Mouse (Mus musculus) neural tube, embryonic 10.5 days (tissue): ENCODE measurements at regions not wholly inside any gene's neighbourhood (a gene's known extent, or its start where the extent isn't known, plus 50 kb on each side); places are given as distances from the start of the nearest gene placed in this dataset.
"Not testable (repeated sequence)": the region's sequence is repeated elsewhere in the genome, so short reads cannot be mapped to it uniquely, and the experiment has no call there.

Experiments
- DNase-seq: peaks from one replicate; pipeline ENCODE4 v3.0.0-alpha.2; 2017; ENCODE audit warnings: low spot score; ENCODE audit errors: extremely low spot score

DNA sequence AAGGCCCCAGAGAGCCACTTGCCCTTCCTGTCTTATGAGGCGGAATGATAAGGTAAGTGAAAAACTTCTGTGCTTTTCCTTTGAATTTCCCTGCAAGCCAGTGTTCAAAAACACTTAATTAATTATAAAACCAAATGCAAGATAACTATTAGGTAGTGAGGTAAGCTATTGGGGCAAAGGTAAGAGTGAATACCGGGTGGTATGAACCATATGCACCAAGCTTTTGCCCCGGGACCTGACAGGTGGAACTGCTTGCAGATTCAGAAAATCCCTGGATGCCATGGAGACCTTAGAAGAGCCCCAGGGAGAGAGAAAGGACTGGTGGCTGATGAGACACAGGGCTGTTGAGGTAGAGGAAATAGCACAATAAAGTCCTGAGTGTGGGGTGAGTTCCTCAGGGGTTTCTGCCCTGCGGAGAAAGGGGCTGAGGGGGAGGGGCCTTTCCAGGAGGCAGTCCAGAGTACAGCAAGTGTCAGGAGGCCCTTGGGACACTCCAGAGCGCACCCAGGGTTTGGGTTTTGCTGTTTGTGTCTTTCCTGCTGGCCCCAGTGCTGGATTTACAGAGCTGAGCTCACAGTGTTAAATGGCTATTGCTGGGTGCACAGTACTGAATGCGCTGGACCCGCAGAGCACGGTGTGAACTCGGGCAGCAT, 317.1 kb downstream of the Fgf9 start:
- DNase-seq: no peak

DNA sequence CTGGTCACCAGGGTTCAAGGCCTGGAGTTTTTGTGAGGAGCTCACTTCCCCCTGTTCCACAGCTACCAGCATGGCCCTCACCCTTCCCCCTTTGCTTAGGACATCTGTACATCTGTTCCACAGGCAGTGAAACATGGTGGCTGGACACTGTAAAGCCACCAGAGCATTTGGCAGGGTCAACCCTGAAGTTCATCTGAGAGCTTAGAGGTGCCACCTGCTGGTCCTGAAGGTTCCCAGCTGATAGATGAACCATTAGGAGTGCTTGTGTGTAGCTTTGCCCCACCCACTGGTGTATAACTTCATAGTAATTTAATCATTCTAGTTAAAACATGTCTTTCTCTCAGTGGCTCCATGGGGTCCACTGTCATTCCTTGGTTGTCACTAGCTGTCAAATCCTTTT, 304.7 kb downstream of the Fgf9 start:
- no peak for DNase-seq

DNA sequence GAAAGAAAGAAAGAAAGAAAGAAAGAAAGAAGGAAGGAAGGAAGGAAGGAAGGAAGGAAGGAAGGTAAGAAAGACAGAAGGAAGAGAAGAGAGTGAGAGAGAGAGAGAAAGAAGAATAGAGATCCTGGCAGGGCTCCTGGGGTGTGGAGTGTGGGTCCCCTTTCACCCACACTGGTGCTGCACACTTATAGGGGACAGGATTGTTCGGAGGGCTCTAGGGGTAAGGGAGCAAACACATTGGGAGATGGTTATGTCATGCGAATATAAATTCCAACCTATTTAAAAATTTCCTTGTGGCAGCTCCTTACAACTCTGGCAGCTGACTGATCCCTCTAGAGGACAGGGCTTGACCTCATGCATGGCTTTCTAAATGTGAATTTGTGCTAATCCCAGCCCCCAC, 286.5 kb downstream of the Fgf9 start:
- no peak for DNase-seq

DNA sequence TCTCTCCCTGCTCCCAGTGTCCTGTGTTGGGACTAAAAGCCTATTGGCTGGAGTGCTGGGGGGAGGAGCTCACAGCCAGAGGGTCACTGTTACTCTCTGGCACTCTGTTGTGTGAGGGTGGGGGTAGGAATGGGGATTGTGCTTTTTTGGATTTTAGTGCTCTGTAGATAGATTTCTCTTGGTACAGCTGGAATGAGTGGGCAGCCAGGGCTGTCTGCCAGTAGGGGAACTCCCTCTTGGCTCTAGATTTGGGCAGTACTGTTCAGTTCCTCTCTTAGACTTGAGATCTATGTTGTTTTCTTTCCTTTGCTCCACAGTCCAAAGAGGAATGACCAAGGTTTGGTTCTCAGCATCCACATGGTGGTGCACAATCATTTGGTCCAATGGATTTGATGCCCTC, 282.6 kb downstream of the Fgf9 start:
- no peak for DNase-seq

DNA sequence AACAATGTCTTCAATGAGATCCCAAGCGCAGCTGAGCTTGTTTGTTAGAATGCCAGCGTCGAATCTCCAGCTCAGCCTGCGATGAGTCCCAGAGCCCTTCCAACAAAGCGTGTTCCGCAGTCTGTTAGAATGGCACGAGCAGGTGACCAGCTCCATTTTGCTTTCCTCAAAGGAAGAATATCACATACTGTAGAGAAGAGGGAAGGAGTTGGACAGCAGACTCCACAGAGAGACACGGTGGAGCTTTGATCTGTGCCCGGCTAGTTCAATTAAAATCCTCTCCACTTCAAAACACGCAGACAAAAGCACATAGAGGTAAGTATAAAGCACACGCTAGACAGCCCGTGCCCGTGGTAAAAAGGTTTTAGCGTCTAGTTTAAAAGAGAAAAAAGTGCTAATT, 265.8 kb downstream of the Fgf9 start:
- no peak for DNase-seq

DNA sequence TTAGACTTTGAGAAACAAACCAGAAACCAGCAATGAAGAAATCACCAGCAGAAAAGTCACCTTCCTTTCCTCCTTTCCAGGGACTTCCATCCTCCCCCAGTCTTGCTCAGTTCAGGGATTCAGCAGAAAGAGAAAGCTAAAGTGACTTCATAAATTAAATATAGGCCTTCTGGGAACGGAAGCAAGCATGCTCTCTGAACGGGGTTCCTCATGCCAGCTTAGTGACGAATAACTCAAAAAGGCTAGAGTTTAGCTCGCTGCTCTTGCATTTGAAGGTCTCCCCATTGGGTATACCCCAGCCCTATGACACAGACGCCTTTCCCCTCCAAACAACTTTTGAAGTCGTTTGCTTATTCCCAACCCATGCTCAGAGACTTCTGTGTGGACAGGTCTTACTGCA, 252.8 kb downstream of the Fgf9 start:
- no peak for DNase-seq

DNA sequence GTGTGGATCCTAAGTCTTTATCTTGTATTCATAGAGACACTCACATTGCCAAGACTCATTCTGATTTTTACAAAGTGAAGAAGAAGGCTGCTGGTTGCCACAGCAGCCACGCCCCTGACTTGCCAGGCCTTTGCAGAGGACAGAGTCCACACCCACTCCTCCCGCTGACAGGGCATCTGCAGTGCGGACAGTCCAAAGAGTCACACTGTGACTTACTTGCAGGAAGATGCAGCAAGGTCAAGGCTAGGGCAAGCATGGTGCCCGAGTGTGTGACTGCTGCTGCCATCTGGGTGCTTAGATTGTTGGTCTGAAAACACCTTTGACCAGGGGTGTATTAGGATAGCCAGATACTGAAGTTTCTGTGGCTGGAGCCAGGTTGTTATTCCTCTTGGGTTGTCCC, 252.1 kb downstream of the Fgf9 start:
- DNase-seq: no peak

DNA sequence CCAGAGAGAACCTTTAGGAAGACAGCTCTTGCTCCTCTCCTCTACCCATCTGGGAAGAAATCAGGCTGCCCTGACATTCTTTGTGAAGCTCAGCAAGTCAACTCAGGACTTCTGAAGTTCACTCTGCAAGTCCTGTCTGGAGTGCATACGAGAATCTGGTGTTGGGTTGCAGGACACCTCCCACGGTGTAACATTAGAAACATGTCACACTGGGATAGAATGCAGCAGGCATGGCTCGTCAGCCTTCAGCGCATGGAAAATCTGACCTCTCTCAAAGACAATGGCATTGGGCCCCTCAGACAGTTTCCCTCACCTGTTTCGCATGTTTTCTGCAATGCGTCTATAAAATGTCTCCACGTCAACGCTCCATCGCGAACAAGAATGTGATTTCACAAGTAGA, 251.5 kb downstream of the Fgf9 start:
- no peak for DNase-seq

DNA sequence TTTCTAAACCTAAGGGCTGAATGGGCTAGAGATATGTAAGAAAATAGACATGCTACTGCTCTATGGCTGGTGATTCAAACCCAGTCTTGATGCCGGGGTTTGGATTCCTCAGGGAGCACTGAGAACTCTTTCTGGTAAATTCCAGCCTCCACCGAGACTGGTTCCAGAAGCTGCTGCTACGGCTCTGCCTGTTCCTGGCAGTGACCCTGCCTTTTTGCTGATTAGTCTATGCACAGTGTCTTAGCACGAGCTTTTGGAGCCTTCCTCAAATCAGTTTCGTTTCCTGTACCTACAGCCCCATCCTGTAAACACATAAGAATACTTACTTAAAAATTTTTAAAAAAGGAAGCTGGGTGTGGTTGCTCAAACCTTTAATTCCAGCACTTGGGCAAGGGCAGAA, 250.9 kb downstream of the Fgf9 start:
- no peak for DNase-seq

DNA sequence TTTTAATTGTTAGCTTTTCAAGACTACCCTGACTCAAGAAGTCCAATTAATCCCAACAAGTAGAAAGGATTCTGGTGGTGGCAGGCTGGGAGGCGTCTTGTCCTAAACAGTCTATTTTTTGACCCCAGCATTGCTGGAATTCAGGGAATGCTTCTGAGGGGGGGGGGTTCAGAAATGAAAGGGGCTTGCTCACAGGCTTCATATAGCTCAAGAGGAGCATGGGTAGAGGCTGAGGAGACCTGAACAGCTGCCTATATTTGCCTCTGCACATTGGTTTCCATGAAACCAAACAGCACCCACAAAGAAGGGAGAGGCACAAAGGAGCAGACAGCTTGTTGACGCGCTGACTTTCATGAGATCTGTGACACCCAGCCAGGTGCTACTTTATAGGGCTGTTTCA, 247.3 kb downstream of the Fgf9 start:
- no peak for DNase-seq

DNA sequence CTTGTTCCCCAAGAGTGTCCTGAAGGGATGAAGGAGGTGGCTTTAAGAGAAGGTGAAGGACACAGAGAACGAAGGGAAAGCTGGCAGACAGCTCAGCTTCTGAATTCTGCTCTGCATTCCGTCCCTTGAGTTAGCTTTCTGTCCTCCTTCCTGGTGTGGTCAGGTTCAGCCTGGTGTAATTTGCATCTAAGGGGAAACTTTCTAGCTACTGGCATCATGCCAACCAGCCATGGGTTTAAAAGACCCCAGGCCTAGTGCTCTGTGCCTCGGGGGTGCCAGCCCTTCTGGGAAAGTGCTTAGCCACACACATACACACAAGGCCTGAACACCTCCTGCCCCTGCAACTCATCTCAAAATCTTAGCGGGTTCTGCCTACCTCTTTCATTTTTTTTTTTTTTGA, 246.9 kb downstream of the Fgf9 start:
- DNase-seq: no peak

DNA sequence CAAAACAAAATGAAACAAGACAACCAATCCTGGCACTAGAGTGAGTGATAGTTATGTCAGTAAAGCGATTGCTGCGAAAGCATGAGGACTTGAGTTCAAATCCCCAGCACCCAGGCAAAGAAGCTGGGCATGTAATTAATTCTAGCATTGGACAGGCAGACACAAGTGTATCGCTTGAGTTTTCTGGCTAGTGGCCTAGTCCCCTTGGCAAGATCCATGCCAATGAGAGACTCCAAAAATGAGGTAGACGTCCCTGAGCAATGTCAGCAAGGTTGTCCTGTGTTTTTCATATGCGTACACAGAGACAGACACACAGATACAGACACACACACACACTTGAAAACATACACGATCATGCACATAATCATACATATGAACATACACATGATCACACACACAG, 237.3 kb downstream of the Fgf9 start:
- DNase-seq: no peak

DNA sequence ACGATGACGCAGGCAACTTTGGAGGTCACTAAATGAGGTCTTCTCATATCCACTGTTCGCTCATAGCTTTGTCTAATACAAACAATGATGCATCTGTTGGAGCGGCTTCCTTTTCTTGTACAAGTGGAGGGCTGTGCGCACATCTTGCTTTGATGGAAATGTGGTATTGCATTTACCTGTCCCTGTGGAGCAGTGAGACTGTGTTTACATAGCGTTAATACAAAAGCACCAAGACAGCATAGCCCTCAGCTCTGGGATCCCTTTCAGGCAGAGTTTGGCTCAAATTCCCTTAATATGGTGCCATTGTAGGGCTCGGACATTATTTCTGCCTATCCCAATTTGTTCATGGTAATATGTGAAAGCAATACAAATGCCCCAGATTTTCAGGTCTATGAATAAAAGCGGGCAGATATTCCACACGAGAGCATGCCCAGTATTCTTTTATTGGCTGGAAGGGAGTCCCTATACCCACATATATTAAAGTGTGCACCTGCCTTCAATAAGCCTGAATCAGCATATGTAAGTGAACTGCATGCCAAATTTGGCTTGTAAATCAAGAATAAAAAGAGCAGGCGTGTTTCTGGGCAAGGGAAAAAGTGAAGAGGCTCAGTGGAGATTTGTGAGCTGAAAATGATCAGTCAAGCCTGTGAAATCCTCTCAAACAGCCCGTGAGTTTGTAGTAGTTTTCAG, 236.6 kb downstream of the Fgf9 start:
- DNase-seq: no peak

DNA sequence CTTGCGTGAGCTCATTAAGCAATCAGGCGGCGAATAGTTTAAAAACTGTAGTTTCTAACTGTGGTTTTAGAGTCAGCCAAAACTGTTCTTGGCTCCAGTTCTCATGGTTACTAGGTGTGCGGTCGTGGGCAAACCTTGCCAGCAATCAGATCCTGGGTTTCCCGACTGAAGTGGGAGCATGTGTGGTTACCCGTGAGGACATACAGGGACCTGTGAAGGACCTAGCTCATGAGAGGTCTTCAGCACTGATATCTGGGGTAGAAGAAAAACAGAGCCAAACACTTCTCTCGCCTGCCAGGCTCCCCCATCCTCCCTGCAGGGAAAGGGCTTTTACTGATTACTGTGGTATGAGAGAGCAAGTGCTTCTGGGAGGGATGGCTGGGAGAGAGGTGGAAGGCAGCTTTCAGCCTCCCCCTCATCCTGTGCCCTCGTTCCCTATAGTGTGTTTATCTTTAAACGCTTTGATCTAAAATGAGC, 230.1 kb downstream of the Fgf9 start:
- DNase-seq: no peak

DNA sequence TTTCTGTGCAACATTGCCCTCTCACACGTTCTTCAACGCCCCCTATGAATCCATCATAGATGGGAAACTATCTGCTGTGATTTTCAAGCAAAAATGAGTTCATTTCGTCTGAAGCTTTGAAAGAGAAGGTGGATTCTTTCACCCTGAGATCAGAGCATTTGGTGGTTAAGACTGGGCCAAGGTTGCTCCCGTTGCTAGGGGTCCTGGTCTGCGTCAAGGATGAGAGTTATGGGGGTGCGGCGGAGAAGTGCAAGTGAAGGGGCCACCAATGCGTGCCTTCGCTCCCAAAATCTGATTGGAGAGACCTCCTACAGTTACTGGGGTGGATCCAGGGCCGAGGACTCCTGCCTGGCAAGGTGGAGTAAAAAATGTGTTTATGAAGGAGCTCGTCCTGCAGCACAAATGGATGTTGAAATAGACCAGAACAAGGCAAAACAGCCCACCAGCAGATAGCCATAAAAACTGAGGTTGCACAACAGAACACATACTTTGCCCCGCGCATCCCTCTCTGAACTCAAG, 215.7 kb downstream of the Fgf9 start:
- DNase-seq: no peak

DNA sequence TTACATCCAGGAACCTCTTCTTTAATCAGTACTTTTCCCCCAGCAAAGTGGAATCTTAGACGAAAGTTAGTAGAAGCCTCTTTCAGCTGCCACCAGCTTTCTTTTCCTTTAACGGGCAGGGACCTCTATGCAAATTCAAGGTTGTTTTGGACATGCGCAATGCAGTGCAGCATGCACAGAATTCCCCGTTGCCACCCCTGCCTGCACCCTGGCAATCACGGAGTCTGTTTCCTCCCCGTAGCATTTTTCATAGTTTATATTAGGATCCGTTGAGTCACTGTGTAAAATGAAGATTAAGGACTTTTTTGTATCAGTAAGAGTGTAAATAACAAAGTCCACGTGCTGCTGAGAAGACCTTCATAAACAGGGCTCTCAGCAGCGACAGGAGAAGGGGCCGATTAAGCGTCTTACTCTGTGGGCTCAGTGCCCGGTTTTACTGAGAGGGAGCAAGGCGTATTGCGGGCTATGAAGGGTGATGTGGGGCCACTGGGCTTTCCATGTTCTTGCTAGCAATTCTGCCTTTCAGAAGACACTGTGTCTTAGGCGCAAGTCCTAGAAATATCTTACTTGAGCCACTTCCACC, 212.5 kb downstream of the Fgf9 start:
- DNase-seq: no peak

DNA sequence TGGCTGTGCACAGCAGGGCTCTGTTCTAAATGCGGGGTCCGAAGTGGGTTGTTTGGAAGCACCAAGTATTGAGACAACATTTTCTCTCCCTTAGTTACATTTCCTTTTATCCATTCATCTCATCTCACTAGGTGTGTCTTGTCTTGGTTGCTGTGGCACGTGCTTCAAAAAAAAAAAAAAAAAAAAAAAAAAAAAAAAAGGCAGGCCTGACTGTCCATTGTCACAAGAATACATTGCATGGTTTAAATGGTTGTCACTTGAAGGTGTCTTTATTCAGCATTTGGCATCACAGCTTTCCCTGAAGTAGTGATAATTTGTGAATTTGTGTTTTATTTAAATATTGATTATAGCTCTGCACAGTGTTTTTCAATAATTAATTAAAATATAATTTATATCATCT, 211.9 kb downstream of the Fgf9 start:
- no peak for DNase-seq

DNA sequence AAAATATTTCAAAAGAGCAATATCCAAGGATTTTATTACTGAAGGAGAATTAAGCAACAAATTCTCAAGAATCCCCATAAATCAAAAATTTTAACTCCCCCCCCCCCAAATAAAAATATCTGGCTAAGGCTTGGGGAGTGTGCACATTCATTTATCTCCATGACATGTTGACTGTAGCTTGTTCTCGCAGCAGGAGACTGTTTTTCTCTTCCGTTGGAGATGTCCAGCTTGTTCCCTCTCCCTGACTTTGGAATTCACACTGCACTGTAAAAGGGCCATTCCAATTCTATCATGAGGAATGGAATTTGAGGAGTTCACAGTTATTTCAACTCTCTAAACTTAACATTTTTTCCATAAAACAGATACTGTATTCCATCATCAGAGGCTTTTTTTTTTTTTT, 204.1 kb downstream of the Fgf9 start:
- DNase-seq: not testable (repeated sequence)

DNA sequence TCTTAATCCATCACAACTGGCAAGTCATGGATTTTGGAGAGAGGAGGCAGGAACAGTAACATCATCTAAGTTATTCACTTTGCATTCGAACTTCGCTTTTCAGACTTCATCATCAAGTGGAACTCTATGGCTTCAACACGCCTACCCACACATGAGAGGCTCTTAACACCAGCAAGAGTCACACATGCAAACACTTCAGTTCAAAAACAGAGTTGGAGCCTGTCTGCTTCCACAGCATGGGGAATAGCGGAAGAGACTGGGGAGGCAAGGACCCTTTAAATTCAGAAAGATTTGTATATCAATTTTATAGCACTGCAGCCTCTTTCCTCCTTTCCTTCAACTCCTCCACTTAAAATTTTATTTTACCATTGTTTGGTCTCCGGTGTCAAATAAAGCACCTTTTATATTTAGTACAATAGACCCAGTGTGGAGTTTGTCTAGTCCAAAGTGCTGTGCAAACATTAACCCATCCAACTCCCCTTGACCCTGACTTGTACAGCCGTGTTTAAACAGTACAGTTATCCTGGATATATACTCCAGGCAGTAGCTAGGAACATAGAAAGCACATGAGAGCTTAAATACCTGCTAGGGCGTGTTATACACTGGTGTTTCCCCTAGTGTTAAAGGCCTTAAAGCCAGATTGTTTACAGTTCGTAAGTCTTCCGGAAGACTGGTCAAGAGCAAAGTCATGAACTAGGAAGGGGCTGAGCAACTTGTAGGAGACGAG, 203.5 kb downstream of the Fgf9 start:
- no peak for DNase-seq

DNA sequence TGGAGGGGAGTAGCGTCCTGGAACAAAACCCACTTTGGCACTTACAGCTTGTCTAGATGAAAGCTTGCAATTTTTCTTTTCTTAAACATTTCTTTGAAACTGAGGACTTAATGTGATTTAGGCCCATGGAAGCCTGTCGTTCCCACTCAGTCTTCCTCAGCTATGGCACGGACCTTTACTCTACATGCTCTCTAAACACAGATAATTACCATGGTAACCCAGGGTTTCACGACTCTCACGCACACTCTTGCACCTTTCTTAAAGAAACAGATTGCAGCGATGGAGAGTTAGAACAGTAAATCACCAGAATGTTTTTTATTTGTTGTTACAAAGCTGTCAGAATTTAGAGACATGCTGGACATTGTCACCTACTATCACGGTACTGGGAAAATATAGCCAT, 195.0 kb downstream of the Fgf9 start:
- DNase-seq: no peak

DNA sequence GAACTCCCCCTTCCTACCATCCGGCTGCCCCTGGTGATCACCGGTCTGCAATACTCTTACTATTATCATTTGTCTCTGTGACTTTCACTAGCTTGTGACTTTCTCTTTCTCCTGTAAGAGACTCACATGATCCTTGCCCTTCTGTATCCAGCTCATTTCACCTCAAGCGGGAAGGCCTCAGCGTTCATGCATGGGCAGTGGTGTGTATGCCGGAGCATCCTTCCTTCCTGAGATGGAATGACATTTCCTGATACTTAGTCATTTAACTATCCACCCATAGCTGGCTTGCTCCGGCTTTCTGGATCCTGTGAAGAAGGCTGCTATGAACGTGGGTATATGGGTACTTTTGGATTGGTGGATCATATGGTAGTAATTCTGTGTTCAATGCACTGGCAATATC, 194.1 kb downstream of the Fgf9 start:
- no peak for DNase-seq

DNA sequence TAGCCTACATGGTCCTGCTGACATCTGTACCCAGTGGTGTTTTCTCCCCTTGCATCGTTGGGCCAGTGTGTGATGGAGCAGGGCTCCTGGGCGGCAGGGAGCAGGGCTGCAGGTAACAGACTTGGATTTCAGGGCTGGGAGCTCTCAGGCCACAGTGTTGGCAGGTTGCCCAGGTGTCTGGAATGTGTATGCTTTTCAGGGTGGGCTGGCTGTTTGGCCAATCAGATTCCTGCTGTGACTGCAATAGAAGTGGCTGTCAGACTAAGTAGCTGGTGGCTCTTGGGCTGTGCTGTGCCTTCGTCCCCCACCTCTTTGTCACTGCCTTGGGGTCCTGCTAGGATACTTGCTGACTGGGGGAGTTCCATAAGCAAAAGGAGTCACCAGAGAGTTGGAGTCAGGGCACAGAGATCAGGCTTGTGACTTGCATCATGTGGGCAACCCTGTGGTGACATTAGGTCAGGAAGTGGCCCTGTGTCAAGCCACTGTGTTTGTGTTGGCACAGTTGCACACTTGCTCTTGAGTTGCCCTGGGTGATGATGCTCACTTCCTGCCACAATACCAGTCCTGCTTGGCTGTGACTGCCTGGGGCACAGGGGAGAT, 183.1 kb downstream of the Fgf9 start:
- DNase-seq: no peak
